Mouse (Mus musculus) erythroblast, embryonic 14.5 days (primary cell): ENCODE data around the gene Tmem109.

Source experiments
- GATA1 ChIP-seq: IDR thresholded peaks from 2 replicates; pipeline ENCODE4 v1.6.1; 2012; ENCODE audit warnings: low read length, inconsistent platforms, mixed read lengths
- TAL1 ChIP-seq: IDR thresholded peaks from 3 replicates; pipeline ENCODE4 v1.6.1; 2012; ENCODE audit warnings: low read length, inconsistent platforms, mixed read lengths

- no peak for TF ChIP-seq TAL1
- TF ChIP-seq GATA1, result no peak
Observed at GRCm38 (mm10) chr19:10921058-10921457, 39.3 kb upstream of the Tmem109 start.
